Mouse (Mus musculus) small intestine, adult 2 months (tissue): ENCODE measurements at regions not wholly inside any gene's neighbourhood (a gene's known extent, or its start where the extent isn't known, plus 50 kb on each side); places are given as distances from the start of the nearest gene placed in this dataset.

ENCODE experiments used
- CTCF ChIP-seq: fragments of 200-500 bp; IDR thresholded peaks from 2 replicates; pipeline ENCODE4 v1.5.1; 2012; ENCODE audit warnings: low read depth, mild to moderate bottlenecking, control low read depth, inconsistent platforms, low read length, moderate library complexity, mixed read lengths; ENCODE audit not compliant: insufficient replicate concordance, insufficient read length; ENCODE audit errors: extremely low read depth
- POLR2A ChIP-seq: fragments of 200-500 bp; IDR thresholded peaks from 2 replicates; pipeline ENCODE4 v1.6.1; 2012; ENCODE audit warnings: low read depth, mild to moderate bottlenecking, control low read depth, inconsistent platforms, low read length, moderate library complexity

DNA sequence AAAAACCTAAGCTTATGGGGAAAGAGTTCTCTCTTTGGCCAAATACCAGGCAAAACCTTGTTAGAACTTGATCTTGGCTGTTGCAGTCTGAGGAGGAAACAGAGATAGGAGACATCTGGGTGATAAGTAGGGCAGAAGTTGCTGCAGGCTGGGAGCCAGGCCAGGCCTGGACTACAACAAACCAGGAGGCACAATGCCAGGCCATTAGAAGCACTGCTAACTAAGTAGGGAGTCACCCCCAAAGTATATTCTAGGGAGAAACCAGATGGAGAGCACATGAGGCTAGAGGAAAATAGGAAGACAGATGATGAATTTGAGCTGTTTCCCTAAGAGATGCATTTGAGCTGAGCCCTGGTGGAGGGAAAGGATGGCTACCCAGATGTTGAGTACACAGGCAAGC, 444.6 kb upstream of the Zfp507 start:
- TF ChIP-seq CTCF = no peak
- no peak for TF ChIP-seq POLR2A
